Mouse (Mus musculus) fibroblast of lung, adult 2 months (primary cell): ENCODE data around the gene Ypel3.
A peak's percentile ranks its signal among the peaks of the same experiment; 100 is the strongest.

Experiments used
- DNase-seq: peaks from one replicate; pipeline ENCODE4 v3.0.0-alpha.2; 2011; ENCODE audit warnings: low read depth

Gene Ypel3

GRCm38 (mm10) chr7:126815726-126816222 is 39.0 kb downstream of the Ypel3 start:
- DNase-seq, result no peak

GRCm38 (mm10) chr7:126816494-126816893 is 39.7 kb downstream of the Ypel3 start:
- no peak for DNase-seq

GRCm38 (mm10) chr7:126817595-126817994 is 40.8 kb downstream of the Ypel3 start:
- DNase-seq, result no peak

- no peak for DNase-seq
These were observed 42.1 kb downstream of the Ypel3 start for GRCm38 (mm10) chr7:126818818-126819217.

GRCm38 (mm10) chr7:126821835-126822511 is 45.2 kb downstream of the Ypel3 start:
- peak; percentile 21 for DNase-seq

GRCm38 (mm10) chr7:126822741-126823140 is 46.0 kb downstream of the Ypel3 start:
- no peak for DNase-seq

- DNase-seq, result no peak
These were observed 46.5 kb downstream of the Ypel3 start for GRCm38 (mm10) chr7:126823202-126823711.

DNA sequence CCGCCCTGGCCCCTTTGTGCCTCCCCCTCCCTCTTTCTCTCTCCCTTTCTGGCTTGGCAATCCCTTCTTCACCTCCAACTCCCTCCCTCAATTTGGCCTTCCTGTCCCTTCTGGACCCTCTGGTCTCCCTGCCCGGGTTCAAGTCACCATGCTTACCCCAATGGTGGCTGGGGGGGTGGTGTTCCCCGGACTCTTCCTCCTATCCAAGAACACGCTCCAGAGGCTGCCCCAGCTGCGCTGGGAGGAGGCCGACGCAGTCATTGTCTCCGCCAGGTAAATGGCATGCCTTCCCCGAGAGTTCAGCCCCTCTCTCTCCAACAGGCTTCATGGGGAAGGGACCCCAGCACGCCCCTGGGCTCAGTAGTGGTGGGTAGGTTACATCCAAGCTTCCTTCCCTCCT is 47.2 kb downstream of the Ypel3 start:
- no peak for DNase-seq

DNA sequence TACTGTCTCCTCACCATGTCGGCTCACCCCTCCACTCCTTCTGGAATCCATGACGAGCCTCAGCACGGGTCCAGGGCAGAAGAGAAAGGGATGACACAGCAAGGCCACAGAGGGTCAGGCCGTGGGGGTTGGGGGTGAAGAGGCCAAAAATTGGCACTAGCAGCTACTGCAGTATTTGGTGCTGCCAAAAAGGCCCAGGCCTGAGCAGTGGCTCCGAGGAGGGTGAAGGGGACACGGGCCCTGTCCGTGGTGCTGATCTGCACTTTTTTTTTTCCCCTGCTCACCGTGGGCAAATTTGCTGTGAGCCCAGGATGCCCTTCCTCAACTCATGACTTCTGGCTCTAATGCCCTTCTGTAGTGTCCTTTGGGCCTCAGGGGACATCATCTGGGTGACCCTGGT is 48.6 kb downstream of the Ypel3 start:
- DNase-seq, result no peak

GRCm38 (mm10) chr7:126825952-126826351 is 49.2 kb downstream of the Ypel3 start:
- no peak for DNase-seq
